Mouse (Mus musculus) ES-E14 (cell line): ENCODE data around the gene Smarcd2. TPM values are rescaled to one million over a fixed set of nuclear protein-coding genes. Genes with fewer than 3 reads are reported as not detected.
"Not testable (repeated sequence)": the region's sequence is repeated elsewhere in the genome, so short reads cannot be mapped to it uniquely, and the experiment has no call there.

ENCODE experiments used
- DNase-seq: peaks from one replicate; pipeline ENCODE4 v3.0.0-alpha.2; 2013; ENCODE audit warnings: low read depth, low spot score
- H3K27ac ChIP-seq: 2 replicates; pipeline ENCODE4 v1.5.1; 2012; ENCODE audit warnings: low read depth, mild to moderate bottlenecking, low read length, moderate library complexity, mixed read lengths; ENCODE audit not compliant: poor library complexity, insufficient read depth, severe bottlenecking
- H3K36me3 ChIP-seq: 2 replicates; pipeline ENCODE4 v1.6.1; 2012; ENCODE audit warnings: mild to moderate bottlenecking, low read length, moderate library complexity, mixed read lengths; ENCODE audit not compliant: control insufficient read depth, poor library complexity, insufficient read depth, severe bottlenecking
- H3K4me1 ChIP-seq, 2 experiments: fragments of 150-350 bp in 1 of 2; sonication (generic) in 1 of 2; 2 replicates each; pipeline ENCODE4 v1.6.1; 2012; ENCODE audit warnings: low read length in 2 of 2, mild to moderate bottlenecking in 1 of 2, mixed read lengths in 1 of 2; ENCODE audit not compliant: control insufficient read depth in 2 of 2, insufficient read depth in 2 of 2, poor library complexity in 1 of 2
- H3K4me3 ChIP-seq, 2 experiments: fragments of 150-350 bp in 1 of 2; sonication (generic) in 1 of 2; 2 replicates each; pipeline ENCODE4 v1.5.1; 2012; ENCODE audit warnings: low read length in 2 of 2, low read depth in 1 of 2, mild to moderate bottlenecking in 1 of 2, mixed read lengths in 1 of 2; ENCODE audit not compliant: insufficient read depth in 1 of 2, poor library complexity in 1 of 2, severe bottlenecking in 1 of 2
- H3K9ac ChIP-seq: 2 replicates; pipeline ENCODE4 v1.6.1; 2012; ENCODE audit warnings: low read depth, mild to moderate bottlenecking, low read length, mixed read lengths; ENCODE audit not compliant: poor library complexity, insufficient read depth, severe bottlenecking
- H3K9me3 ChIP-seq: fragments of 150-350 bp; sonication (generic); 2 replicates; pipeline ENCODE4 v1.6.1; 2012; ENCODE audit warnings: low read depth, mild to moderate bottlenecking, low read length; ENCODE audit not compliant: control insufficient read depth, insufficient read depth
- CHD2 ChIP-seq: IDR thresholded peaks from 2 replicates; pipeline ENCODE4 v1.6.1; 2014; ENCODE audit warnings: mild to moderate bottlenecking, low read depth, low read length, inconsistent platforms
- HCFC1 ChIP-seq: IDR thresholded peaks from 2 replicates; pipeline ENCODE4 v1.6.1; 2012; ENCODE audit warnings: low read length, inconsistent platforms, borderline replicate concordance; ENCODE audit not compliant: insufficient read depth
- MAFK ChIP-seq: IDR thresholded peaks from 2 replicates; pipeline ENCODE4 v1.6.1; 2014; ENCODE audit warnings: mild to moderate bottlenecking, low read depth, low read length, inconsistent platforms; ENCODE audit not compliant: insufficient read depth
- ZC3H11A ChIP-seq: IDR thresholded peaks from 2 replicates; pipeline ENCODE4 v1.6.1; 2012; ENCODE audit warnings: low read depth, mild to moderate bottlenecking, inconsistent platforms, low read length, borderline replicate concordance
- ZNF384 ChIP-seq: IDR thresholded peaks from 2 replicates; pipeline ENCODE4 v1.6.1; 2012; ENCODE audit warnings: low read depth, low read length, inconsistent platforms
- in situ Hi-C, 2 experiments: fragments of 600-800 bp; cut with MboI; formaldehyde crosslinking; loops; one replicate each; pipeline ENCODE4 v1.15.1; 2025; ENCODE audit warnings: low sequenced_read_pairs in 2 of 2, inconsistent platforms in 1 of 2; ENCODE audit not compliant: unreplicated experiment in 2 of 2
- total RNA-seq: library from RNA; depleted of rRNA; stranded (reverse); fragments of 300-350 nt; gene quantifications from 2 replicates; pipeline ENCODE4 v1.2.3, GENCODE M21; 2012

Smarcd2 gene
- total RNA-seq, 1 experiment = 47.7 TPM

- no peak for DNase-seq
- peak overlapping the region; percentile 100 for H3K9ac ChIP-seq
- TF ChIP-seq ZNF384 (no peak), ZC3H11A (no peak), MAFK (no peak), HCFC1 (no peak), CHD2 (no peak)
- peaks cover 55% of the 10 kb centered on the region for H3K36me3 ChIP-seq
- H3K4me3 ChIP-seq = peak overlapping the region; percentile 96 to 100
- H3K4me1 ChIP-seq = peaks cover 4 to 10% of the 10 kb centered on the region in 2 experiments; a peak in 3 of 4 replicates
- in situ Hi-C loops = no loop called here
- H3K27ac ChIP-seq = no peak overlapping the region
- H3K9me3 ChIP-seq = no peaks in the 10 kb centered on the region
These were observed 18.0 kb downstream of the Smarcd2 start for GRCm38 (mm10) chr11:106254767-106255166.

GRCm38 (mm10) chr11:106249326-106249725 is 23.4 kb downstream of the Smarcd2 start:
- H3K27ac ChIP-seq = no peak overlapping the region
- peaks cover 63% of the 10 kb centered on the region for H3K36me3 ChIP-seq
- no peaks in the 10 kb centered on the region for H3K9me3 ChIP-seq
- TF ChIP-seq ZNF384 (no peak), ZC3H11A (no peak), MAFK (no peak), CHD2 (no peak), HCFC1 (no peak)
- H3K4me1 ChIP-seq = no peaks in the 10 kb centered on the region
- no peak overlapping the region for H3K9ac ChIP-seq
- in situ Hi-C loops = no loop called here
- H3K4me3 ChIP-seq = no peak overlapping the region
- no peak for DNase-seq

- no peak overlapping the region for H3K4me3 ChIP-seq
- in situ Hi-C loops = no loop called here
- H3K27ac ChIP-seq = no peak overlapping the region
- TF ChIP-seq MAFK (no peak), ZNF384 (no peak), ZC3H11A (no peak), CHD2 (no peak), HCFC1 (no peak)
- DNase-seq = no peak
- no peak overlapping the region for H3K9ac ChIP-seq
- H3K9me3 ChIP-seq = no peaks in the 10 kb centered on the region
- peaks cover 48% of the 10 kb centered on the region for H3K36me3 ChIP-seq
- H3K4me1 ChIP-seq = no peaks in the 10 kb centered on the region
These were observed 25.9 kb downstream of the Smarcd2 start for GRCm38 (mm10) chr11:106246834-106247233.

- in situ Hi-C loops, H3K9me3 ChIP-seq, H3K4me3 ChIP-seq, H3K4me1 ChIP-seq, H3K9ac ChIP-seq, H3K36me3 ChIP-seq, H3K27ac ChIP-seq, DNase-seq: not testable (repeated sequence)
These were observed 38.8 kb downstream of the Smarcd2 start for GRCm38 (mm10) chr11:106233978-106234377.

- in situ Hi-C loops = no loop called here
- H3K4me3 ChIP-seq = no peak overlapping the region
- no peak overlapping the region for H3K9ac ChIP-seq
- TF ChIP-seq ZC3H11A (no peak), CHD2 (no peak), HCFC1 (no peak), ZNF384 (no peak), MAFK (no peak)
- peaks cover 2% of the 10 kb centered on the region in 2 experiments; a peak in 2 of 4 replicates for H3K4me1 ChIP-seq
- no peak for DNase-seq
- H3K9me3 ChIP-seq = no peaks in the 10 kb centered on the region
- H3K36me3 ChIP-seq = peaks cover 5% of the 10 kb centered on the region
- no peak overlapping the region for H3K27ac ChIP-seq
These were observed 52.2 kb downstream of the Smarcd2 start for GRCm38 (mm10) chr11:106220603-106221002.
